Mouse (Mus musculus) liver, postnatal 0 days (tissue): ENCODE measurements around the gene Mpped1.

Experiments used
- CTCF ChIP-seq: sonication (generic); IDR thresholded peaks from 2 replicates; pipeline ENCODE4 v1.5.1; 2016; ENCODE audit warnings: antibody characterized with exemption, low read depth
- EP300 ChIP-seq: IDR thresholded peaks from 2 replicates; pipeline ENCODE4 v1.6.1; 2016; ENCODE audit warnings: antibody characterized with exemption, low read depth, mild to moderate bottlenecking

- no peak for TF ChIP-seq CTCF
- TF ChIP-seq EP300, result no peak
These were observed 19.7 kb downstream of the Mpped1 start for GRCm38 (mm10) chr15:83798964-83799363.
